Mouse (Mus musculus): ENCODE measurements at regions not wholly inside any gene's neighbourhood (a gene's known extent, or its start where the extent isn't known, plus 50 kb on each side); places are given as distances from the start of the nearest gene placed in this dataset.

DNA sequence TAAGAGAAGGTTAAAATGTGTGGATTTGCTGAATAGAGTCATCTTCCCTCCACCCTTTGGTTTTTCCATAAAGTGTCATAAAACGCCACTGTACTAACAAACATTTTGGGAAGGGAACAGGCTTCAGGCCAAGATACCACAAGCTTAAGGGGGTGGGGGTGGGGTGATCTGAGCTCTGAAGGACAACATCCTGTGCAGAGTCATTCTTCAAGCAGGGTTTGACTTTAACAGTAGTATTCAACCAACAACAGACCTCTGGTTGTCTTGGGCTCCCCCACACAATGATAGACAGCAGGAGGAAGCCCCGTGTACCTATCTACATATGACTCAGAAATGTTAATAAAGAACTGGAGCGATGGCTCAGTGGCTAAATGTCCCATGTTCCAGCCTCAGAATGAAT, 118.9 kb upstream of the Maf start:
- TF ChIP-seq CTCF (IDR thresholded peaks at IDR 0.05; ENCODE audit: insufficient read depth, low read length) (no peak), POLR2A (IDR thresholded peaks at IDR 0.05; ENCODE audit: borderline replicate concordance, extremely low read depth, low read depth, low read length) (no peak)
